Mouse (Mus musculus): ENCODE measurements around the gene Trim11.

DNA sequence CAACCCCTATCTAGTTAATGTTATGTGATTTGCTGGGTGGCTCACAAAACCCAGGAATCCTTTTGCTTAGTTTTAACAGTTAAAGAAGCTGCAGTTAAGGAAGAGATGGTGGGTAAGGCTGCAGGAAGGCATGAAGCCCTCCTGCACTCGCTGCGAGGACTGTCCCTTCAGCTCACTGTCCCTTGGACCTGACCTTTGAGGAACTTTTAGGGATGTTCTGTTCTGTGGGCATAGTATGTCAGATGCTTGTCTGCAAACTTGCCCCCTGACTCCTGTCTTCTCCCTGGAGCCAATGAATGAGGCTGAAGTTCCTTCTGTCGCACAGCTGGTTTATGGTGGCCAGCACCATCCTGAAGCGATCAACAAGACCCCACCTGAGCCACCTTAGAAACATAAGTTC, 11.3 kb downstream of the Trim11 start:
- TF ChIP-seq GATA1 (IDR thresholded peaks at IDR 0.05; ENCODE audit: low read length), result no peak
- TF ChIP-seq TAL1 (IDR thresholded peaks at IDR 0.05; ENCODE audit: low read length), result no peak

Data from erythroblast, embryonic 14.5 days (primary cell).